Mouse (Mus musculus) heart, postnatal 14 days (tissue): ENCODE measurements around the gene Fam24b. TPM values are rescaled to one million over a fixed set of nuclear protein-coding genes. Genes with fewer than 3 reads are reported as not detected.

ENCODE experiments used
- DNase-seq, 2 experiments: peaks; one replicate each; pipeline ENCODE4 v3.0.0; 2021 to 2022
- intact Hi-C: fragments of 180-260 bp; cut with DNase I; formaldehyde crosslinking; loops from one replicate; pipeline ENCODE4 v1.15.1; 2025
- long read RNA-seq, 2 experiments: library from polyadenylated mRNA; stranded (forward); transcript quantifications; one replicate each; pipeline ENCODE4 v2.0.0; 2021
- total RNA-seq, 2 experiments: library from RNA; stranded (reverse); gene quantifications; 2 replicates each; pipeline ENCODE4 v1.2.3; 2021

Fam24b gene
- not detected for total RNA-seq
- long read RNA-seq, experiment 1, result 0 reads
- long read RNA-seq, experiment 2, result 0 reads

DNA sequence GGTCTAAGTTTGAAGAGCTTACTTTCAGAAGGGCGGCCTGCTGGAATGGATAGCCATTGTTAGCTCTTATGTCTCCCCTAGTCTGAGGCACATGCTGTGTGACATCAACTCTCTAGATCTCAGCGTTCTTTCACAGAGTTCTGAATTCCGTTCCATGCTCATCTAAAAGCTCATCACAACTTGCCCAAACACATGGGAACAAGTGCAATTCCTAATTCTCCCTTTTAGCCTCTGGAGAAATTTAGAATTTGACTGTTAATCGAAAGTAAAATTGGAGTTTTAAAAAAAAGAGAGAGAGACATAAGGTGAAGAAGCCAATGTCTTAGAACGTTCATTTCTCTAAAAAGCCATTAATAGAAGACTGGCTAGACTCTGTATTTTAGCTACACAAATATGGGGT, at the start of gene Fam24b:
Gene Fam24b, minus strand, starts transcription at position 101 of the 400 bp plus-strand sequence.
- intact Hi-C loops, result no loop called here
- DNase-seq, result no peak

DNA sequence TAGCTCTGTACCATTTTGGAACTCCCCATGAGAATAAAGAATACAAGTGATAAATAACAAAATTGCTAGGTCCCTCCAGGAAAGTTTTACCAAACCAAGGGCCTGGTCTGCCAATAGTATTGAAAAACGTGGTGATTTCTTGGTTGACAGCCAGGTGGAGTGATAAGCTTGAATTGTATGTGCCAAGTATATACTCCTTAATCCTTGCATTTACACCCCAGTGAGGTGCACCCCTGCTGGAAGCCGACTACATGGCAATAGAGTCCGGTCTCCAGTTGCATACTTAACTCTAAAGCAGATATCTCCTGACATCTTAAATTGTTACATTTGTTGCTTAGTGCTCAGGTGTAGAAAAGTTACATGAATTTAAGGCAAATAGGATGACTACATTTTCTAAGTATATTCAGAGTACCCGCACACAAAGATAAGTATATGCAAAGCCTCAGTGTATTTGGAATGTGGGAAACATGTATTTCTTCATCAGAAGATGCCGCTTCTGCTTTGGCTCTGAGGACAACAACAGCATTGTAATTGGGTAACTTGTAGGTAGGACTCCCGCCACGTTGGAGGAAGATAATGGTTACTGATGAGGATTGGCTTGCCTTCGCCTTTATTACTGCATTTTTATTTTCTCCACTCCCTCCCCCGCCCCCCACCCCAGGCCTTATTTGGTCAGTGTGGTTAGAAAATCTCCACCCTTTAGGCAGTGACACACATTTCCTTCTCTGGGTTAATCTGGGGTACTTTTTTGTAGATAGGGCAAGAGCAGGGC, 42.8 kb upstream of the Fam24b start:
- no peak for DNase-seq
- intact Hi-C loops, result loop anchor here (5.0 kb wide), 2 partner anchors 35 to 510 kb away; no protein-coding TSS in a partner anchor

DNA sequence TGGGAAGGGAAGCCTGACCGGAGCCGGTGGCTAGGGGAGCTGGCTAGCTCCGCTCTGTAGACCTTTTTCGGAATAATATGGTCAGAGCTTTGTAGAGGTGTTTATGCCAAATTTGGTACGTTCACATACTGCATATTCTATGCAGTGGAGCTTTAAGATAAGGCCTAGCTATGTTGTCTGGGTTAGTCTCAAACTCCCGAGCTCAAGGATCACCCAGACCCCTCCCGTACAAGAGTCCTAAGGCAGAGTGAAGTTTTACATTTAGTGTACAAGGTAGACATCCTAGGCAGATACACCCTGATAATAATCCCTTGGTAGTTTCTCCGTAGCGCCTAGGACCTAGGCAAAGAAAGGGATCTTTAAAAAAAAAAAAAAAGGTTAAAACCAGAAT, 42.1 kb upstream of the Fam24b start:
- intact Hi-C loops, result loop anchor here (5.0 kb wide), 2 partner anchors 36 to 511 kb away; no protein-coding TSS in a partner anchor
- no peak for DNase-seq

DNA sequence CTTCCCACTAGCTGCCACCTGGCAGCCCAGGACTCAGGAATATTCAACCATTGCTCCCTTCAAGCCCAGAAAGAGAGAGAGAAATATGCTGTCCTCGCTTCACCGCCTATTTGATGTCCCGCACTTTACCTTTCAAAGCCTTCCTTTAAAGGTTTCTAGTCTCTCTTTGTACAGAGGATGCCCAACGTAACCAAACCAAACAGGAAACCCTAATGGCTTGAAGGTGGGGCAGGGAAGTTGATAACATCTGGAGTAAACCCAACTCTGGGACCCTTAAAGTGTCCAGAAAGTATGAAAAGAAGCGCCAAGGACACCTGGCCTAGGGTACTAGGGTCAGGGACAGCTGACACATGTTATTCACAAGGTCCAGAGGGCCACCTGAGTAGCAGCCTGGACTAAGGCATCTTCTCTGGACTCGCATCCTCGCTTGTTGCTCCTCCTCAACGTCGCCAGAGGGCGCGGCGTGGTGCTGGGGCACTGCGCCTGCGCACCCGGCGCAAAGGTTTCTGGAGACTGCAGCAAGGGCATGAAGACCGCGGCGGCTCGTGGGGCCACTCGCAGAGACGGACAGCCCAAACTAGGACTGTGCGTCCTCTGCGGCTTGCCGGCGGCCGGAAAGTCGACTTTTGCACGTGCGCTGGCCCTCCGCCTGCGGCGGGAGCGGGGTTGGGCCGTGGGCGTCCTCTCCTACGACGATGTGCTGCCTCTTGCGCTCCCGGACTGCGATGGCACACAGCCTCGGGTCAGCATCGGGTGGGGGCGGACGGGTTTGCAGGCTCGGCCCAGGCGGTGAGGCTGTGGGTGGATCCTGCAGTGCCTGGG, 41.5 kb upstream of the Fam24b start, which contains the start of gene Pstk:
Gene Pstk, plus strand, starts transcription at position 494 of the 822 bp plus-strand sequence.
- intact Hi-C loops, result loop anchor here (5.0 kb wide), 2 partner anchors 36 to 511 kb away; no protein-coding TSS in a partner anchor
- DNase-seq, result peak; percentile 93 to 94

DNA sequence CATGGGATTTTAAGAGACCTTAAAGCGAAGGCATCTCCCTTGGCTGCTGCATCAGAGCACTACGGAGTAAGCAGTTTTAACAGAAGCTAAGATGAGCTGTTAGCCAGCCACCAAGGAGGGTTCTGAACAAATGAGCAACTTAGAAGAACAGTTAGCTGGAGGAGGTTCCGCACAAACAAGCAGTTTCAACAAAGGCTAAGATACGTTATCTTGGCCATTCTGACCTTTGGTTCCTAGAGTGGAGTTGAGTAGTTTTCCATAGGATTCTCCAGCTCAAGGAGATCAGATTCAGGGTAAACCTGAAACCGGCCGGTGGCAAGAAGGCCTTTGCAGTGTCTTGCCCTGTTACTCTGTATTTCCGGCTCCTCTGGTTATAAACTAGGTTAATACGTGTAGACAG, 34.8 kb upstream of the Fam24b start:
- DNase-seq, result no peak
- intact Hi-C loops, result no loop called here

DNA sequence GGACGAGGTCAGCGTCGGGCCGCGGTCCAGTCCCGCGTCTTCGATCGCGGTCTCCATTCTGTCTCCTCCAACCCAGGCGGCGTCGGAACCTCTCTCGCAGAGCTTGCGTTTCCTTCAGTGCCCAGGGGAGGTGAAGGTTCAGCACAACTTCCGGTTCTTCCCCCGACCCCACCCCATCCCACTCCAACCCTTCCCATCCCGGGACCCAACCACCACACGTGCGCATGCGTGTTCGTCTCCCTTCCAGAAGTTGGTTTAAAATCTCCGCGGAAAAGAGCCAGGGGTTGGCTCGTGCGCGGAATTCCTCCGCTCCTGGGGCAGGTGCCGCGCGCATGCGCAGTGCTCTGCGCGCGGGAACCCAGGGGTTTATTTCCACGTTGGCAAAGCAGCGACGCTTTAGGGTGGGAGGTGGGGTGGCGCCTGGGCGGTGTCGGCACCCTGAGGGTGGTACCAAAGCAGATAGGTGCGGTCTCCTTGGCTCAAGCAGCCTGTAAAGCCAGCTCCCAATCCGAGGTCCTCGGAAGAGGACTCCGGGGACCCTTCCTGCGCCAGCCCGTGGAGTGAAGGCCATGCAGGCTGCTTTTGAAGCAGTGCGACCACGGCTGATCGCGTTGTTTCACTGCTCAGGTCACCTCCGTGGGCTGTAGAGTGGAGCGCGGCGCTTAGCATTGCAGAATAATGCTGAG, 33.4 kb upstream of the Fam24b start, which contains the start of gene 2310057M21Rik:
Gene 2310057M21Rik, minus strand, starts transcription at position 145 of the 686 bp plus-strand sequence.
- intact Hi-C loops, result no loop called here
- DNase-seq, result peak; percentile 93

- DNase-seq, result no peak
- intact Hi-C loops, result no loop called here
These were observed 32.9 kb upstream of the Fam24b start for GRCm38 (mm10) chr7:131362269-131362614.

- no peak for DNase-seq
- intact Hi-C loops, result no loop called here
These were observed 26.8 kb upstream of the Fam24b start for GRCm38 (mm10) chr7:131356105-131356504.

GRCm38 (mm10) chr7:131345856-131346541, 16.7 kb upstream of the Fam24b start:
- DNase-seq, result no peak
- intact Hi-C loops, result no loop called here

DNA sequence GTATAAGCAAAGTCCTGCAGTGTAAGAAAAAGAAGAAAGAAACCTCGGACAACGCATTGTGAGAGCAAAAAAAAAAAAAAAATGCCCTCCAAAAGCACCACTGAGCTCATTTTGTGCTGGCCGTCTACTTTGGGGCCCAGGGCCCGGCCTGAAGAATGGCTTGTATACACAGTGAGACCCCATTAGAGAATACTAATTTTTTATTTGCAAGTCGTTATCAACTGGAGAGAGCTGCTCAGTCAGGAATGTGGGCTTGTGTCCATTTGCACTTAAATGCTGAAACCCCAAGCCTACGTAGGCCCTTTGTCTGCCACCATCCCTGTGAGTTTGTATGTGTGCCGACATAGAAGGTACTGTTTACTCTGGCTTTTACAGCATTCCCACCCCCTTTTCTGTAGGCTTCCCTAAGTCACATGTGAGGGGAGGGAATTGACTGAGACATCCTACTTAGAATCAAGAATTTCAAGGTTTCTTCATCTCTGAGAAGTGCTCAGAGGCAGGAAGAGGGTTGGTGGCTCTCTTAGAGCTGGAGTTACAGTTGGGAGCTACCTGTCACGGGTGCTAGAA, 8.3 kb upstream of the Fam24b start:
- intact Hi-C loops, result no loop called here
- DNase-seq, result no peak

DNA sequence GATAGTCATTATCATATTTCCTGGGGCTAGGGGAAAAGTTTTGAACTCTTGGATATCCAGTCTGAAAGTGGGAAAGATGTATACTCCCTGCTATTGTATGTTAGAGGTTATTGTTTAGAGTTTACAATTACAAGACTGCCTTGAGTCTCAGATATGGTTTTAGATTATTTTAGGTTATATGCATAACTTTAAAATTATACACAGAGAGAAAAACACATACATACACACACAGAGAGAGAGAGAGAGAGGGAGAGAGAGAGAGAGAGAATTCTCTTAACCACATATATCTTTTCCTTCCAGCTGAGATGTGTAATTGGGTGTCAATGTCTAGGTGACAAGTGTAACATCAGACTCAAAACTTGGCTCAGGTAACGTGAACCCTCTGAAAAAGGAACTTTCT, 4.2 kb upstream of the Fam24b start, which contains the start of gene Fam24a:
Gene Fam24a, plus strand, starts transcription at position 301 of the 400 bp plus-strand sequence.
- intact Hi-C loops, result no loop called here
- no peak for DNase-seq

DNA sequence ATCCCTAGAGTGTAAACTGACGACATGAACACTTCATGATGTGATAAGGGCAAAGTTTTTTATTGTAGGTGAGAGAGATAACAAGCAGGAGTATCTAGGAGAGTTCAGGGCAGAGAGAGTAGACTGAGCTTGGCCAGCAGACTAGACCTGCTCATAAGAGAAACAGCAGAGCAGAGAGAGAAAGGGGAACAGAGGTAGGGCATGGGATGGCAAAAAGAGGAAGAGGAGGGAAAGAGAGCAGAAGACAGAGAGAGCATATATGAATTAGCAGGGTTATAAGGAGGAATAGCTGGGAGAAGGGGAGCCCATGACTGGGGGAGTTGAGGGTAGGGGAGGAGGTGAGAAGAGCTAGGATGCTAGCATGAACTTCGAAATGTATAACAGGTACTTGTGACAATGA, 2.4 kb upstream of the Fam24b start:
- no peak for DNase-seq
- intact Hi-C loops, result no loop called here

GRCm38 (mm10) chr7:131327054-131327453, 2.3 kb downstream of the Fam24b start:
- intact Hi-C loops, result no loop called here
- no peak for DNase-seq

- DNase-seq, result no peak
- intact Hi-C loops, result no loop called here
These were observed 7.1 kb downstream of the Fam24b start, which contains the start of gene Cuzd1 for GRCm38 (mm10) chr7:131322192-131322591. Gene Cuzd1 (minus strand): TSS chr7:131322292.

- DNase-seq, result no peak
- intact Hi-C loops, result no loop called here
These were observed 11.0 kb downstream of the Fam24b start for GRCm38 (mm10) chr7:131318340-131318739.

DNA sequence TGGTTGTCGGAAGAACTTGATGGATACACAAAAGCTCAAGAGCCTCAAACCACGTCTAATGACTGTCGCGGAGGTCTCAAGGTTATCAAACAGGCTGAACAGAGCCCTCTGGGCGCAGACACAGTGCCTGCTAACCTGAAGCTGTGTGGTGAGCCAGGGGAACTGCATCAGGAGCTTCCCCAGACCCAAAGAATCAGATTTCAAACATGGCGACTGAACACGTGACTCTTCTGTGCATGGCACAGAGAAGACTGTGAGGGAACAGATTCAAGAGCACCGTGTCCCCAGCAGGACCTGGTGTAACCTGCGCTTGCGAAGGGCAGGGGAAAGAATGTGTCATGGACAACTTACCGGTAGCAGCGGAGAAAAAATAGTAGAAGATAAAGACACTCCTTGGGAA, 11.7 kb downstream of the Fam24b start:
- DNase-seq, result no peak
- intact Hi-C loops, result no loop called here

- DNase-seq, result no peak
- intact Hi-C loops, result no loop called here
These were observed 14.8 kb downstream of the Fam24b start for GRCm38 (mm10) chr7:131314493-131314892.

DNA sequence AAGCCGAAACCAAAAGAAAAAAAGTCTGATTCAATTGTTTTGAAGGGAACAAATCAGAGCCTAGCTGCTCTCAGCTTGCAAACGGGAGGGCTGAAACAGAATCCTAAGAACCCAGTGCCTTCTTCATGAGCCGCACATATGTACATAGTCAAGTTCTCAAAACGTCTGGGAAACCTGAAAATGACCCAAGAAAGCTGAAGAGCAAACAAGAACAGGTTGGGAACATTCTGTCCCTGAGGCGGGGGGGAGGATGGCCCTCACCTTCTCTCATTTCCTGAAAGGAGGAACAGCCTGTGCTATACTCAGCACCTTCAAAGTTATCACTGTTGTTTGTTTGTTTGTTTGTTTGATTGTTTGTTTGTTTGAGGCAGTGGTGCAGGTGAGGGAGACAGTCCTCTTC, 22.6 kb downstream of the Fam24b start:
- no peak for DNase-seq
- intact Hi-C loops, result no loop called here

DNA sequence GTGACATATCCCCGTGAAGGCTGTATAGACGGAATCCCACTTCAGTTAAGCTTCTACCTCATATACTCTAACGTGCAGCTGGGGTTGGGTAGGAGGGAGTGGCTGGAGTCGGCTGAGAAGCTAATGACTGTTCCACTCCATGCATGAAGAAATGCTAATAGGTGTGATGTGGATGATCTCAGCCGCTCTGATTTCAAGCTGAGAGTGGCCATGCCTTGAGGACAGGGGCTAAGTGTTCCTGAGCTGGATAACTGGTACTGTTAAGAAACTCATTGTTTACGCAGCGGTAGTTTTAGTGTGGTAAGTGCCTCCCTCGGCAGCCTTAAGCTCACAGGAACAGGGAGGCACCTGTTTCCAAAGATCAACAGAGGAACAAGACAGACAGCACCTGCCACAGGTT, 26.0 kb downstream of the Fam24b start:
- DNase-seq, result no peak
- intact Hi-C loops, result no loop called here

- peak in 1 of 2 experiments; percentile 3 for DNase-seq
- intact Hi-C loops, result no loop called here
These were observed 32.2 kb downstream of the Fam24b start for GRCm38 (mm10) chr7:131297151-131297550.
